Mouse (Mus musculus): ENCODE results near the gene Zfp493. TPM values are rescaled to one million over a fixed set of nuclear protein-coding genes. Genes with fewer than 3 reads are reported as not detected.
"Not testable (repeated sequence)": the region's sequence is repeated elsewhere in the genome, so short reads cannot be mapped to it uniquely, and the experiment has no call there.

The Zfp493 gene
- total and polyA plus RNA-seq, 2 experiments from 2014 or later: 0.25 TPM; not detected in 1

- TF ChIP-seq CTCF (IDR thresholded peaks at IDR 0.05; ENCODE audit: low read depth): no peak
- TF ChIP-seq EP300 (IDR thresholded peaks at IDR 0.05; ENCODE audit: low read depth): no peak
- Histone ChIP-seq H3K4me2 (ENCODE audit: low read depth, low read length) (no peak overlapping the region), H3K9ac (replicated peaks; ENCODE audit: low read depth, low read length) (no peak overlapping the region), H3K9me3 (replicated peaks; ENCODE audit: control insufficient read depth, low read length) (no peaks in the 10 kb centered on the region), H3K4me1 (ENCODE audit: control insufficient read depth, insufficient read depth) (0 out of 2 replicates have a peak, but pooled peaks cover 5% of the 10 kb centered on the region), H3K27me3 (ENCODE audit: control insufficient read depth, insufficient read depth, low read length) (no peaks in the 10 kb centered on the region), H3K4me3 (ENCODE audit: low read depth, low read length) (no peak overlapping the region), H3K27ac (ENCODE audit: low read depth) (no peak overlapping the region), H3K36me3 (replicated peaks; ENCODE audit: control insufficient read depth, insufficient read depth, low read length) (peaks cover 8% of the 10 kb centered on the region)
- no peak for DNase-seq (ENCODE audit: low spot score)
- ATAC-seq (ENCODE audit: insufficient read depth, low read depth): no peak
- 72% methylated on average over 6 of the region's 6 CpGs for WGBS
Measured at GRCm38 (mm10) chr13:67755761-67756160, 23.7 kb upstream of the Zfp493 start.

GRCm38 (mm10) chr13:67759966-67760365, 19.5 kb upstream of the Zfp493 start:
- H3K27me3 ChIP-seq (ENCODE audit: control insufficient read depth, insufficient read depth, low read length): no peaks in the 10 kb centered on the region
- H3K36me3 ChIP-seq (replicated peaks; ENCODE audit: control insufficient read depth, insufficient read depth, low read length): no peaks in the 10 kb centered on the region
- no peak overlapping the region for H3K4me2 ChIP-seq (ENCODE audit: low read depth, low read length)
- DNase-seq (ENCODE audit: low spot score): no peak
- no peak overlapping the region for H3K27ac ChIP-seq (ENCODE audit: low read depth)
- no peak overlapping the region for H3K4me3 ChIP-seq (ENCODE audit: low read depth, low read length)
- H3K4me1 ChIP-seq (ENCODE audit: control insufficient read depth, insufficient read depth): no peaks in the 10 kb centered on the region
- TF ChIP-seq CTCF (IDR thresholded peaks at IDR 0.05; ENCODE audit: low read depth): no peak
- TF ChIP-seq EP300 (IDR thresholded peaks at IDR 0.05; ENCODE audit: low read depth): no peak
- no peak for ATAC-seq (ENCODE audit: insufficient read depth, low read depth)
- no peaks in the 10 kb centered on the region for H3K9me3 ChIP-seq (replicated peaks; ENCODE audit: control insufficient read depth, low read length)
- WGBS: 45% methylated on average over 1 of the region's 1 CpGs
- no peak overlapping the region for H3K9ac ChIP-seq (replicated peaks; ENCODE audit: low read depth, low read length)

GRCm38 (mm10) chr13:67763031-67763768, 16.3 kb upstream of the Zfp493 start:
- H3K4me3 ChIP-seq (ENCODE audit: low read depth, low read length): no peak overlapping the region
- H3K9ac ChIP-seq (replicated peaks; ENCODE audit: low read depth, low read length): no peak overlapping the region
- H3K27me3 ChIP-seq (ENCODE audit: control insufficient read depth, insufficient read depth, low read length): no peaks in the 10 kb centered on the region
- DNase-seq (ENCODE audit: low spot score): no peak
- H3K36me3 ChIP-seq (replicated peaks; ENCODE audit: control insufficient read depth, insufficient read depth, low read length): no peaks in the 10 kb centered on the region
- no peak overlapping the region for H3K4me2 ChIP-seq (ENCODE audit: low read depth, low read length)
- no peaks in the 10 kb centered on the region for H3K4me1 ChIP-seq (ENCODE audit: control insufficient read depth, insufficient read depth)
- WGBS: 63% methylated on average over 2 of the region's 2 CpGs
- no peak overlapping the region for H3K27ac ChIP-seq (ENCODE audit: low read depth)
- H3K9me3 ChIP-seq (replicated peaks; ENCODE audit: control insufficient read depth, low read length): no peaks in the 10 kb centered on the region
- TF ChIP-seq CTCF (IDR thresholded peaks at IDR 0.05; ENCODE audit: low read depth) (no peak), EP300 (IDR thresholded peaks at IDR 0.05; ENCODE audit: low read depth) (no peak)
- ATAC-seq (ENCODE audit: insufficient read depth, low read depth): no peak

GRCm38 (mm10) chr13:67791921-67792455, 12.5 kb downstream of the Zfp493 start:
- no peak overlapping the region for H3K4me2 ChIP-seq (ENCODE audit: low read depth, low read length)
- H3K27me3 ChIP-seq (ENCODE audit: control insufficient read depth, insufficient read depth, low read length): no peaks in the 10 kb centered on the region
- no peak overlapping the region for H3K27ac ChIP-seq (ENCODE audit: low read depth)
- TF ChIP-seq EP300 (IDR thresholded peaks at IDR 0.05; ENCODE audit: low read depth) (no peak), CTCF (IDR thresholded peaks at IDR 0.05; ENCODE audit: low read depth) (no peak)
- H3K4me3 ChIP-seq (ENCODE audit: low read depth, low read length): no peak overlapping the region
- 0 out of 2 replicates have a peak, but pooled peaks cover 8% of the 10 kb centered on the region for H3K9me3 ChIP-seq (replicated peaks; ENCODE audit: control insufficient read depth, low read length)
- 85% methylated on average over 10 of the region's 10 CpGs for WGBS
- peaks cover 2% of the 10 kb centered on the region; the same call in 1 of the 2 replicates for H3K36me3 ChIP-seq (replicated peaks; ENCODE audit: control insufficient read depth, insufficient read depth, low read length)
- ATAC-seq (ENCODE audit: insufficient read depth, low read depth) (no peak), DNase-seq (ENCODE audit: low spot score) (no peak)
- H3K4me1 ChIP-seq (ENCODE audit: control insufficient read depth, insufficient read depth): no peaks in the 10 kb centered on the region
- H3K9ac ChIP-seq (replicated peaks; ENCODE audit: low read depth, low read length): no peak overlapping the region

- ATAC-seq (ENCODE audit: insufficient read depth, low read depth) (no peak), DNase-seq (ENCODE audit: low spot score) (no peak)
- H3K36me3 ChIP-seq (replicated peaks; ENCODE audit: control insufficient read depth, insufficient read depth, low read length): no peaks in the 10 kb centered on the region
- no peak overlapping the region for H3K9ac ChIP-seq (replicated peaks; ENCODE audit: low read depth, low read length)
- H3K27me3 ChIP-seq (ENCODE audit: control insufficient read depth, insufficient read depth, low read length): no peaks in the 10 kb centered on the region
- H3K4me2 ChIP-seq (ENCODE audit: low read depth, low read length): no peak overlapping the region
- no peaks in the 10 kb centered on the region for H3K9me3 ChIP-seq (replicated peaks; ENCODE audit: control insufficient read depth, low read length)
- no peak overlapping the region for H3K27ac ChIP-seq (ENCODE audit: low read depth)
- no peaks in the 10 kb centered on the region for H3K4me1 ChIP-seq (ENCODE audit: control insufficient read depth, insufficient read depth)
- no peak overlapping the region for H3K4me3 ChIP-seq (ENCODE audit: low read depth, low read length)
- no peak for TF ChIP-seq CTCF (IDR thresholded peaks at IDR 0.05; ENCODE audit: low read depth)
- TF ChIP-seq EP300 (IDR thresholded peaks at IDR 0.05; ENCODE audit: low read depth): no peak
- WGBS: 88% methylated on average over 3 of the region's 3 CpGs
Measured at GRCm38 (mm10) chr13:67798618-67799017, 19.1 kb downstream of the Zfp493 start.

- WGBS: 70% methylated on average over 3 of the region's 3 CpGs
- not testable (repeated sequence) for ATAC-seq (ENCODE audit: insufficient read depth, low read depth)
Measured at GRCm38 (mm10) chr13:67799151-67799550, 19.7 kb downstream of the Zfp493 start.

More at GRCm38 (mm10) chr13:67799151-67799550, 19.7 kb downstream of the Zfp493 start:
- H3K9me3 ChIP-seq (replicated peaks; ENCODE audit: control insufficient read depth, low read length); H3K4me2 ChIP-seq (ENCODE audit: low read depth, low read length); DNase-seq (ENCODE audit: low spot score); H3K36me3 ChIP-seq (replicated peaks; ENCODE audit: control insufficient read depth, insufficient read depth, low read length); H3K27ac ChIP-seq (ENCODE audit: low read depth); H3K4me1 ChIP-seq (ENCODE audit: control insufficient read depth, insufficient read depth); H3K9ac ChIP-seq (replicated peaks; ENCODE audit: low read depth, low read length); H3K4me3 ChIP-seq (ENCODE audit: low read depth, low read length); H3K27me3 ChIP-seq (ENCODE audit: control insufficient read depth, insufficient read depth, low read length): not testable (repeated sequence)
